Mouse (Mus musculus) kidney, postnatal 14 days (tissue): ENCODE measurements around the gene Eml2.

Experiments used
- DNase-seq: peaks from one replicate; pipeline ENCODE4 v3.0.0; 2022; ENCODE audit warnings: mixed read lengths

Gene Eml2

DNA sequence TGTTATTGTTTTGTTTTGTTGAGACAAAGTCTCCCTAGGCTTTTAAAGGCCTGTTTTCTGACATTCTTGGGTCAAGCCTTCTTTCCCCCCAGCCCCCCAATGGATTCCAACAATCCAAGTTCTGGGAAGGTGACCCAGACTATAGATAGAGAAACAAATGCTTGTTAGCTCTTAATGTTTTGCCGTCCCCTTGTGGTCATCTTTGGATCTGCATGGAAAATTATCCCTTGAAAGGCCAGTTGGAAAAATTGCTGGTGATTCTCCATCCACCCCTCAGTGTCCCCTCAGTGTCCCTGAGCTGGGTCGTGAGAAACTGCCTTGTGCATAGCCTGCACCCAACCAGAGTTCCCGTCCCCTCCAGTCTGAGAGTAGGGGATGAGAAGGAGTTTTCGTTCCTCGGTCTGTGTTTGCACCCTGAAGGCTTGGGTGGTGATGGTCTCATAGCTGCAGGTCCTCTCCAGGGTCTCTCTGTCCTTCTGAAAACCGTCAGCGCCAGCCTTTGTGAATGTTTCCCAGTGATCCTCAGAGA, 32.8 kb downstream of the Eml2 start:
- DNase-seq, result peak; percentile 75

DNA sequence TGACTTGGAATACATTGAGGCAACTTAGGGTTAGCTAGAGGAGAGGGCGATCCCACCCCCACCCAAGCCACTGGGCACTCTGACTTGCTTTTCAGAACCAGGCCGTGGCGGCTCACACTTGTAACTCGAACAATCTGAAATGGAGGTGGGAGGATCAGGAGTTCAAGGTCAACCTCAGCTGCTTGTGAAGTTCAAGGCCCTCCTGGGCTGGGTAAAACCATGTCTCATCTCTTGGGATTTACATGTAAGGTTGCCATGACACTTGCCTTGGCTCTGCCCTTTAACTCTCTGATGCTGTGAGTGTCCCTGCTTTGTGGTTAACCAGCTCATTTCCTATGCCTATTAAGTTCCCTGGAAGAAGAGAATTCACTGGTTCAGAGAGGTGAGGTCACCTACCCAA, 33.3 kb downstream of the Eml2 start:
- no peak for DNase-seq

- no peak for DNase-seq
Observed at GRCm38 (mm10) chr7:19210010-19210409, 33.8 kb downstream of the Eml2 start.

DNA sequence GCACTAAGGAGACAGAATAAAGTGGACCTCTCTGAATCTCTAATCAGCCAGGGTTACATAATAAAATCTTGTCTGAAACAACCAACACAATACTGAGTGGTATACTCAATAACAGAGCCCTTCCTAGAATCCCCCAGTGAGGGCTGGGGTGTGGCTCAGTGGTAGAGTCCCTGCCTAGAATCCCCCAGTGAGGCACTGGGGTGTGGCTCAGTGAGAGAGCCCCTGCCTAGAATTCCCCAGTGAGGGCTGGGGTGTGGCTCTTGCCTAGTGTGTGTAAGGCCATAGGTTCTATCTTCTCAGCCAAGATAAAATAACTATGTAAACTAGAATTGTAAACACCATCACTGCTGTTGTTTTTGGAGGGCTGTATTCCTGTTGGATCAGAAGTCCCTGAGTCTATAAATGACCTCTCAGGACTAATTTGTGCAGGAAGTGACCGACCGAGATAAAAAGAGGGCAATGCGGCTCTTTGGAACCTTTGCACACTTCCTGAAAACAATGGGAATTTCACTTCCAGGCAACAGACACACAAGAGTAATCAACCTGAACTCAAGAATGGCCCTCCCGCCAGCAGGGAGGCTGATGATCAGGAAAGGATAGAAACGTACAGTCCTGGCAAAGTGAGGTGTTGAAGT, 34.9 kb downstream of the Eml2 start:
- DNase-seq, result peak; percentile 34

DNA sequence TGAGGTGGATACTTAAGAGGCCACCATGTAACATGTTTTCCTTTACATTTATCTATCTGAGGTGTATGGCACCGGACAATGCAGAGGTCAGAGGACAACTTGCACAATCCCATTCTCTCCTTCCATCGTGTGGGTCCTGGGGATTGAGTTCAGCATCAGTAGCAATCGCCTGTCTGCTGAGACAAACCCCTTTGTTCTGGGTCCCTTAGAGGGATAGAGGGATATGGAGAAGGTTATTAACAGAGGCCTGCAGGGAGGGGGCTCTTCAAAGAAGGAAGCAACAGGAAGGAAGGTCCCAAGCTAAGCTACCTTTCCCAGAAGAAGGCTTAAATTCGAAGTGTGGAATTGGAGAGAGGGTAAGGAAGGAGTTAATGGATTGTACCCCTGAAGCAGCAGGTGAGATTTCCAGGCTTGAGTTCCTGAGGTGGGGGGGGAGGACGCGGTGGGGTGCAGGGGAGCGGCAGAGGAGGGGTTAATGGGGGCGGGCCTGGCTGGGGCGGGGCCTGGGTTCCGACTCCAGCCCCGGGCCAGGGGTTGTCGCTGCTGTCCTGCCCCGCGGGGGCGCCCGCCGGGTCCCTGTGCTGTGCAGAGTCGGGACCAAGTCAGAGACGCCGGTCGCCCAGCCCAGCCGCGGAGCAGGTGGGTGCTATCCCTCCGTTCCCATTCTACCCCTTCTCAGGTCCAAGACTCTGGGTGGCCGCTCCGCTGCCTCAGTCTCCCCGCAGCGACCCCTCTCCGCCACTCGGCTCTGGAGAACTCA, 36.0 kb downstream of the Eml2 start, which contains the start of gene Gpr4:
Gpr4 (plus strand) TSS at position 543 of the 760 bp plus-strand sequence.
- DNase-seq, result peak; percentile 75

GRCm38 (mm10) chr7:19213385-19213784, 37.2 kb downstream of the Eml2 start:
- no peak for DNase-seq

- DNase-seq, result no peak
Observed at GRCm38 (mm10) chr7:19214369-19214768, 38.1 kb downstream of the Eml2 start.

- DNase-seq, result no peak
Observed at GRCm38 (mm10) chr7:19214940-19215339, 38.7 kb downstream of the Eml2 start.

GRCm38 (mm10) chr7:19217492-19217891, 41.3 kb downstream of the Eml2 start:
- no peak for DNase-seq

DNA sequence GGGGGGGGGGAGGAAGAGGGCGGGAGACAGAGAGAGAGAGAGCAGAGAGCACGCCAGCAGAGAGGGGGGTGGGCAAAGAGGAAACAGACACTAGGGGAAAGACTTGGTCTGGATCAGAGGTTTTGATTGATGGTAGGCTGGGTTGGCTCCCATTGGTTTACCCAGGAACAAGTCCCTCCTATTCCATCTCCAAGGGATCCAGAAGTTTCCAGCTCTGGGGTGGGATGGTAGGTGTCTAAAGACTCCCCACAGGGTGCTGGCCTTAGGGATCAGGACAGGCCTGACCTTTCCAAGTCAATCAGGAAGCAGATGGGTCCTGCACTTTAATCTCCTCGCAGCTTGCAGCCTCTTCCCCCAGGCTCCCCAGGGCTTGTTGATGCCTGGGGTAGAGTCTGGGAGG, 41.7 kb downstream of the Eml2 start:
- DNase-seq, result peak; percentile 47

DNA sequence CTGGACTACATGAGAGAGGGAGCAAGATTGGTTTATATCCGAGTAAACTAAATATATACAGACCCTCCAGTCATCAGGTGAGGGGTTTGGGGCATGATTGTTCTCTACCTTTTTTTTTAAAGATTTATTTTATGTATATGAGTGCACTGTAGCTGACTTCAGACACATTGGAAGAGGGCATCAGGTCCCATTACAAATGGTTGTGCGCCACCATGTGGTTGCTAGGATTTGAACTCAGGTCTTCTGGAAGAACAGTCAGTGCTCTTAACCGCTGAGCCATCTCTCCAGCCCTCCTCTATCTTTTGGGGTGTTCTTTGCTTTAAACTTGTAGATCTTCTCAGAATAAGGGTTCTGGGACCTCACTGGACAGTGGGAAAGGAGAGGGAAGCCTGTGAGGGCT, 43.8 kb downstream of the Eml2 start:
- DNase-seq, result no peak

- DNase-seq, result no peak
Observed at GRCm38 (mm10) chr7:19222189-19222588, 46.0 kb downstream of the Eml2 start.

DNA sequence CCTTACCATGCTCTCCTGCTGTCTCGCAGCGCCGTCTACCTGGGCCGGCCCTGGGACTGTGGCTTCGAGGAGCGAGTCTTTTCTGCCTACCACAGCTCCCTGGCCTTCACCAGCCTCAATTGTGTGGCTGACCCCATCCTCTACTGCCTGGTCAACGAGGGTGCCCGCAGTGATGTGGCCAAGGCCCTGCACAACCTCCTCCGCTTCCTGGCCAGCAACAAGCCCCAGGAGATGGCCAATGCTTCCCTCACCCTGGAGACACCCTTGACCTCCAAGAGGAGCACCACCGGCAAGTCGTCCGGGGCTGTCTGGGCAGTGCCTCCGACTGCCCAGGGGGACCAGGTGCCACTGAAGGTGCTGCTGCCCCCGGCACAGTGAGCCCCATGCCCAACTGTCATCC, 46.7 kb downstream of the Eml2 start:
- DNase-seq, result no peak

DNA sequence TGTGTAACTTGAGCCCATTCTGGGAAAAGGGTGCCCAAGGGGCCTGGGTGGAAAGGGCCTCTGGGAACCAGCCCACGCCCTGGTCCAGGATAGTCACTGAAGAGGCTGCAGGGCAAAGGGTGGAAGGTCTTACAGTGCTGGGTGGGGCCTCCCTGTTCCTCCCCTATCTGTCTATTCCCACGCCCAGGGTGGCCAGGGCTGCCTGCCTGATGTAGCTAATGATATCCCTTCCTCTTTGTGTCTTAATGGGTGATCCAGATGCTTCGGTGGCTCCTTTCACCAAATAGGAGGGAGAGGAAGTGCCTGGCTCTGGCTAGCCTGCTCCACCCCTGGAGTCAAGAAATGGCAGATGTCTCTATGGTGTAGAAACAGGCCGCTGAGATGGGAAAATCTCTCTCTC, 48.7 kb downstream of the Eml2 start:
- no peak for DNase-seq

GRCm38 (mm10) chr7:19226817-19227797, 50.9 kb downstream of the Eml2 start:
- peak; percentile 59 for DNase-seq

GRCm38 (mm10) chr7:19227883-19228792, 51.9 kb downstream of the Eml2 start, which contains the start of gene Opa3:
Gene Opa3, plus strand, starts transcription at chr7:19228334.
- DNase-seq, result peak; percentile 100

- no peak for DNase-seq
Observed at GRCm38 (mm10) chr7:19228793-19229148, 52.5 kb downstream of the Eml2 start.

GRCm38 (mm10) chr7:19229404-19229803, 53.2 kb downstream of the Eml2 start:
- no peak for DNase-seq

GRCm38 (mm10) chr7:19230041-19230580, 53.9 kb downstream of the Eml2 start:
- peak; percentile 44 for DNase-seq

DNA sequence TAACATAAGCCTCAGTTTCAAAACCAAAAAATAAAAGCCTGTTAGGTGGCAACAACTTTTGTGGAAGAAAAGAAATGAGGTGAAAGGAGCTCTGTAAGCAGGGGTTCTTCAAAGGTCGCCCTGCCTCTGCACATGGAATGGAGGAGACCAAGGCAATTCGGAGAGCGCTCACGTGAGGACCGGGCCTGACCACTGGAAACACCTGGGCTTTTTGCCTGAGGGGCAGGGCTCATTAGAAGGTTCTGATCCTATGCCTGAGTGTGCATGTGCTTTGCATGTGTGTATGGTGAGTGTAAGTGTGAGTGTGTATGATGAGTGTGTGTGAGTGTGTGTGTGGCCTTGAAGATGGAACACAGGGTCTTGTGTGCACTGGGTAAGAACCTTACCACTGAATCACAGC, 54.7 kb downstream of the Eml2 start:
- DNase-seq, result no peak

DNA sequence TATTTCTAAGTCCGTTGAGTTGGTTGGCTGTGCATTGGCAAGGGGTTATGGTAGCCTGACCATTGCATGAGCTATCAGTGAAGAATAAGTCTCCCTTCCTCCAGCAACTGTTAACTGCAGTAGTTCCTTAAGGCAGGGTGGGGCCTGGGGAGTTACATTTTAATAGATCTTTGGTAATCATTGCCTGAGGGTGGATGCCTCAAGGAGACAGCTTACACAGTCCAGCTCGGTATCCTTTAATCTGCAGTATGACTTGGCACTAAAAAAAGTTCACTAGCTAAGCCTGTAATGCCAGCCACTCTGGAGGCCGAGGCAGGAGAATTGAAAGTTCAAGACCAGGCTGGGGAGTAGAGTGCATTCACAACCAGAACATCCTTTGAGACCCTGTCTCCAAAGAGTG, 55.6 kb downstream of the Eml2 start:
- DNase-seq, result peak; percentile 50

DNA sequence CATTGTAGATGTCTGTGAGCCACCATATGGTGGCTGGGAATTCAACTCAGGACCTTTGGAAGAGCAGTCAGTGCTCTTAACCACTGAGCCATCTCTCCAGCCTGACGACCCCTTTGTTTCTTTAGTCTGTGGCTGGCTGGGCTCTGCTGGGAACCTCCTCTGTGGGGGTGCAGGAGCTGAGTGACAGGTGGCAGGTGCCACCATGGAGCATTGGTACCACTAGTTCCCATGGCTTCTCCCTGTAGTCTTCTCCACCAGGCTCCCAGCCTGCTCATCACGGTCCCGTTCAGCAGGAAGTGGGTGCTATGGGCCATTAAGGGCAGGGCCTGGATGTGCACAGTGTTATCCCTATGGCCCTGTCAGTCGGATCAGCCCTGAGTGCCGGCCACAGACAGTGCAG, 58.4 kb downstream of the Eml2 start:
- no peak for DNase-seq
